Mouse (Mus musculus): ENCODE data around the gene Tmem43.

DNA sequence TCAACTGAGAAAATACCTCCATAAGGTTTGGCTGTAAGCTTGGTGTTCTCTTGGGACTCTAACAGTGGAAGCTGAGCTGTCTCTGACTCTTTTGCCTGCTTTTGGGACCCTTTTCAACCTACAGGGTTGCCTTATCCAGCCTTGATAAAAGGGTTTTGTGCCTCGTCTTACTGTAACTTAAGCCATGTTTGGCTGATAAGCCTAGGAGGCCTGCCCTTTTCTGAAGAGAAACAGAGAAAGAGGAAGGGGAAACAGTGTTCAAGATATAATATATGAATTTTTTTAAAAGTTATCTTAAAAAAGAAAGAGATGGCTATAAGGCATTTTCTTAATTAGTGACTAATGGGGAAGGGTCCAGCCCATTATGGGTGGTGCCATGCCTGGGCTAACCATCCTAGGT, 29.8 kb downstream of the Tmem43 start:
- TF ChIP-seq CTCF (IDR thresholded peaks at IDR 0.05; ENCODE audit: extremely low read depth, insufficient read depth, low read length): no peak
- no peak for TF ChIP-seq POLR2A (IDR thresholded peaks at IDR 0.05; ENCODE audit: extremely low read depth, insufficient read depth, low read length)
